Mouse (Mus musculus): ENCODE measurements around the gene Sprr4.
"Not testable (repeated sequence)": the region's sequence is repeated elsewhere in the genome, so short reads cannot be mapped to it uniquely, and the experiment has no call there.

Gene Sprr4

DNA sequence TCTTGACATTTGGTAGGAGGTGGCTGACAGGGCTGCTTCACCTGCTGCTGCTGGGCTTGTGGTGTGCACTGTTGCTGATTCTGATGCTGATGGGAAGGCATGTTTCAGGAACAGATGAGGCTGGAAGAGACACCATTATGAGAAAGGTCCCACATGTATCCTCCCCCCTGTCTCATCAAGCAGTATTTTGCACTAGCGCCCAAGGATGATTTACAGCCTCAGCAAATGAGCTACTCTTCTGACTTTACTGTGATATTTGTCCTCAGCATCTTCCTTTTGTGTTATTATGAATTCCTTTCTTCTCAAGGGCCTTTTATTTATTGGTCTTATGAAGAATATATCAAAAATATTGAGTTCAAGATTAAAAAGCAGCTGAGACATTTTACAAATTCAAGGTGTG, at the start of gene Sprr4:
Gene Sprr4, minus strand, starts transcription at position 101 of the 400 bp plus-strand sequence.
- DNase-seq (ENCODE audit: low read depth, low spot score) = no peak

DNA sequence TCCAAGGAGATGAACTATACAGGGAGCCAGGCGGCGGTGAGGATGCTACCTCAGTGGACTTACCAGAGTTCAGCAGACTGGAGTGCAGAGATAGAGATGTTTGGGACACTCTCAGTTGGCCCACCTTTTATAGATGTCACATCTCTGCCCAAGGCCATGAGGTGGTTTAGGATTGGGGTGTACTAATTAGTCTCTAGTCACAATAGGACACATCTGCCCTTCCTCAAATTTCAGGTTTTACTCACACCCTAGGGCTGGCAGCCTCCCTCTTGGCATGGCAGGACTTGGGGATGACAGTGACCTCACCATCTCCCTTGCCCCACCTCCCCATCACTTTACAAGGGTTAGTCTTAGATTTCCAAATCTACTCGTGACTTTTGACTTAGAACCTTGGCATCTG, 34.1 kb upstream of the Sprr4 start, which contains the start of gene 2310046K23Rik:
Gene 2310046K23Rik, minus strand, starts transcription at position 101 of the 400 bp plus-strand sequence.
- DNase-seq (ENCODE audit: low read depth, low spot score) = no peak

DNA sequence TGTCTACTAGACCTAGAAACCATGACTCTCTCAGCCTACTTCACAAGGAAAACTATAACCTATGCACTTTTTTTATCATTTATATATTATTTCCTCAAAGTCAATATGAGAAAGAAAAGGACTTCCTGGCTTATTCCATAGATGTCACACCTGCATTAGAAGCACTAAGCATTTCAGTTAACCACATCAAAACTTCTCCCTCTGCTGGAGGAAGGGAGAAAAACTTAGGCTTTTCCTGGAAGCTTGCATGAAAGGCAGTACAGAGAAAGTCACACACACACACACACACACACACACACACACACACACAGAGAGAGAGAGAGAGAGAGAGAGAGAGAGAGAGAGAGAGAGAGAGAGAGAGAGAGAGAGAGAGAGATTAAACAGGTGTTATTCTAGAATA, 12.0 kb upstream of the Sprr4 start:
- DNase-seq (ENCODE audit: low read depth, low spot score) = no peak

DNA sequence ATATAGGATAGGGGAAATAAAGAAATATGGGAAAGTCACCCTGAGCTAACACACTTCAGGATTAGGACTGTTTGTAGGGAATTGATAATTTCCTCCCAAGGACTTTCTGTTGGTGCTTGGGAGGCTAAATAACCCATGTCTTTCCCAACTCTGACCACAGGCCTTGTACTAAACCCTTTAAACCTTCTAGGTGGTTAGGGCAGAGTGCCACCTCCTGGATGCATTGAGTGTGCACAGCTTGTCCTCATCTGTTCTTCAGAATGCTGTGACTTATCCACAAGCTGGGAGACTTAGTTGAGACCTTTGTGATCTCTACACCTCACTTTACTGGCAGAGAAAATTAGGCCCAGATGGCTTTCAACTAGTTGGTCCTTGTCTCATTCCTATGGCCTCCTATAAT, 10.5 kb upstream of the Sprr4 start:
- DNase-seq (ENCODE audit: low read depth, low spot score) = no peak

DNA sequence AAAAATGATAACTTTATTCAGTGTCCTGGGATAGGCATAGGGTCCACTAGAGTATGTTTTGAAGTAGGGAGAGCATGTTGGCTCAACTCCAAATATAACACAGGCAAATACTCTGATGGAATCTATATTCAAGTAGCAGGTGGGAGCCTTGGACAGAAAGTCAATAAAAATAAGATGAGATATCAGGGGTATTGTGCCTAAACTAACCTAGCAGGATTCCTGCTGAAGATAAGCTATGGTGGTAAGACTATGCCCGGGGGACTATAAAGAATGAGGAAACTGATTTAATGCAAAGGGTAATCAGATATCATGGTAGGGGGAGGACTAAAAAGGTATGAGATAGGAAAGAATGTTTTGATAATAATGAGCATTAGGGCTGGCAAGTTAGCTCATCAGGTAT, 7.9 kb upstream of the Sprr4 start:
- DNase-seq (ENCODE audit: low read depth, low spot score) = no peak

DNA sequence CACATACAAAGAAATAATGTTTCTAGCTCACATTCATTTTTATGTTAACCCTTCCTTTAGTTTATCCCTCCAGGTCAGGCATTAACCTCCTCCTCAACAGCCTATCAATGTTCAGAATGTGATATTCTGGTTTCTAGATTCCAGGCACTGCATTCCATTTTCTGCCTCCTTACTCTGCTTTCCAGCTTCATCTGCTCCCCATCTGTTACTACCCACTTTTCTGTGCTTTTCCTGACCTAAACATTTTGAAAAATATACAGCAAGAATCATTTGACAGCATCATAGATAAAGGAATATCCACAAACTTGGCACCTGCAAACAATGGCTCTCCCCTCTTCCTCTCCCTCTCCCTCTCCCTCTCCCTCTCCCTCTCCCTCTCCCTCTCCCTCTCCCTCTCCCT, 3.2 kb upstream of the Sprr4 start:
- DNase-seq (ENCODE audit: low read depth, low spot score) = no peak

DNA sequence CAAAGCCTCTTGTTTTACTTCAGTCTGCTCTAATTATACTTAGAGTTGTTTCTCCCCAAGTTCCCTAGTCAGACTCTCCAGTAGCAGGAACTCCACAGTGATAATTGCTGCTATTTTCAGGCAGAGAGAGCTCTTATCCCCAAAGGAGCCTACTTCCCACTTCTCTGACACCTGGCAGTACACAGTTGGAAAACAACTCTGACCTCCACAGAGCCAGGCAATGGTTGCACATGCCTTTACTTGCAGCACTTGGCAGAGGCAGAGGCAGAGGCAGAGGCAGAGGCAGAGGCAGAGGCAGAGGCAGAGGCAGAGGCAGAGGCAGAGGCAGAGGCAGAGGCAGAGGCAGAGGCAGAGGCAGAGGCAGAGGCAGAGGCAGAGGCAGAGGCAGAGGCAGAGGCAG, 10.0 kb downstream of the Sprr4 start:
- DNase-seq (ENCODE audit: low read depth, low spot score) = not testable (repeated sequence)

DNA sequence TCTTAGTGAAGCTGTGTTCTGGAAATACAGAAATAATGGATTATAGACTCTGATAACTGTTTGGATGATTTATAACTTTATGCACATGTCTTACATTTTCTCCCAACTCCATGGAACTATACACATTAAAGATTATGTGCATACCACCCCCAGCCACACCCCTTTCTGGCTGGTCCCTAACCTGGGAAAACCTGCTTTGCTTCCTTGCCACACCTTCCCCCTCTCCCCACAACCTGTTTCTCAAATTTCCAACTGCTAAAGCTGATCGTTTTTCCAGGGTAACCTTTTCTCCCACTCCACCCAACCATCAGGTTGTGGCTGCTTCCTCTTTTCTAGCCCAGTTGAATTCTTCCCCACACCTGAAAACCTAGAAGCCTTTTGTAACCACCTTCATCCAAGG, 14.0 kb downstream of the Sprr4 start:
- DNase-seq (ENCODE audit: low read depth, low spot score) = no peak

DNA sequence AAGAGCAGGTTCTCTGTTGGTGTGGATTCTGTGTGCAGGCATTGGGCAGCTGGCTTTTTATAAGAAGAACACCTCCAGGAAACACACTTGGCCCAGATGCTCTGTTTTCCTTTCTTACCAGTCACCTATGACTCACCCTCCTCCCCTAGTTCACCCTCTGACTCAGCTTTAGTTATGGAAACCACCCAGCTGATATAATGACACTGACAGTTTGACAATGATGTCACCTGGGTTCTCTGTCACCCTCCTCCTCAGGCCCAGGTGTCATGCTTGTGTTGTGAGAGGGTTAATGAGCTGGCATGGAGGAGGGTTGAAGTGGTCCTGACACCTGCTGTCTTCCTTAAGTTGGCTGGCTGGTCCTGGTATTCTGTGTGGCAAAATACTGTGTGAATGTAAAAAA, 14.4 kb downstream of the Sprr4 start, which contains the start of gene Sprr1a:
Gene Sprr1a, minus strand, starts transcription at position 33 of the 400 bp plus-strand sequence.
- DNase-seq (ENCODE audit: low read depth, low spot score) = no peak

DNA sequence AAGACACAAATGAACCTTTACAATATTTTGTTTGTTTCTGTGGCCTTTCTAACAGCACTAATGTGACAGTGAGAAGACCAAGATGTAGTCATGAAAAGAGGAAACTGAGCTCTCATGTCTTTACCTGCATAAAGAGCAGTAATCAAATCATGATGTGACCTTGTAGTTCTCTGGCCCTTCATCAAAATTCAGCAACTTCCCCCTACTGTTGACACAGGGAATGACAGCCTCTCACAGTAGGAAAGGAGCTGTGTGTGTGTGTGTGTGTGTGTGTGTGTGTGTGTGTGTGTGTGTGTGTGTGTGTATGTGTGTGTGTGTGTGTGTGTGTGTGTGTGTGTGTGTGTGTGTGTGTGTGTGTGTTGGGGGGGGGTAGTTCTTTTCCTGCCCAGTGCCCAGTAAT, 19.0 kb downstream of the Sprr4 start:
- DNase-seq (ENCODE audit: low read depth, low spot score) = not testable (repeated sequence)

DNA sequence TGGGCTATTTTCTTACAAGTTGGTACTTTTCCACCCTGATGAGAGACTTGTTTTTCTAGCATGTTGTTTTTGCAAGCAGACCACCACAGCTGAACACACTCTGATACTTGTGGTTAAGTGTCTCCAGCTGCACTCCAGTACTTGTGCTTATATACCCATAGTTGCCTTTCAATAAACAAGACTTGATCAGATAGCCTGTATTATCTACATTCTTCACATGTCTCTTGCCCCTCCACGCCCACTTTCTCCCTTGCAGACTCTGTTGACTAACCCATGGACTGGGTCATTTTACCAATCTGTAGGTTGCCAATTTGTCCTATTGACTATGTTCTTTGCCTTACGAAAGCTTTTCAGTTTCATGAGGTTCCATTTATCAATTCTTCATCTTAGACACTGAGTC, 30.2 kb downstream of the Sprr4 start:
- DNase-seq (ENCODE audit: low read depth, low spot score) = no peak

DNA sequence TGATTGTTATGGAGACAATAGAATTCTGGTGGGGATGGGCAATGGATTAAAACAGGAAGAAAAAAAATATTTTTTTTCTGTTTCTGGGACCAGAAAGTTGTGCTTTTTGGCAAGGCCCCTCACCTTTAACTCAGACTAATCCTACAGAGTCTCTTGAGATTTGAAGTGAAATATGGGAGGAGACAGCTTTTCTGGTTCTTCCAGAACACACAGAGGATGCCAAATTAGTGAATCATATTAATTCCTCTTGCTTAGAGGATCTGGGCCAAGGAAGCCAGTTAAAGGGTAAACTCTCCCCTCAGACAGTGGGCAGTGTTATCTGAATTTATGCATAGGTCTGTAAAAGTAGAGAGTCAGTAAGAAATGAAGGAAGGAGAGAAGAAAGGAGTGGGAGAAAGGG, 32.9 kb downstream of the Sprr4 start:
- DNase-seq (ENCODE audit: low read depth, low spot score) = no peak

DNA sequence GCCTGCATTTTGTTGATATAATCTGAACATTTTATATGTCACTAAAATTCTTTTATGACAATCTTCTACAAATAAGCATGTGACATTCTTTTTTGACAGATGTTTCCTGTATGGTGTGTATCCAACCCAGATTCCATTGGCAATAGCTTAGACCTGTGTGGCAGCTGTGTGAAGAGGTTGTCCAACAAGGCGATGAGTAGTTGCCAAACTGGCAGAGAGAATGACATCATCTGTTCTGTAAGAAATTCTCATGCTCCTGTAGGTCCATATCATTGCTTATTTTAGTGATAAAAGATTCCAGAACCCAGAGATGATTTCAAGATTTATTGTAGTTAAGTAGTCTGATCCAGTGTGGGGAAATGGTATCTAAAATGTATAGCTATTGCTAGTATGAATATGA, 33.7 kb downstream of the Sprr4 start:
- DNase-seq (ENCODE audit: low read depth, low spot score) = no peak

DNA sequence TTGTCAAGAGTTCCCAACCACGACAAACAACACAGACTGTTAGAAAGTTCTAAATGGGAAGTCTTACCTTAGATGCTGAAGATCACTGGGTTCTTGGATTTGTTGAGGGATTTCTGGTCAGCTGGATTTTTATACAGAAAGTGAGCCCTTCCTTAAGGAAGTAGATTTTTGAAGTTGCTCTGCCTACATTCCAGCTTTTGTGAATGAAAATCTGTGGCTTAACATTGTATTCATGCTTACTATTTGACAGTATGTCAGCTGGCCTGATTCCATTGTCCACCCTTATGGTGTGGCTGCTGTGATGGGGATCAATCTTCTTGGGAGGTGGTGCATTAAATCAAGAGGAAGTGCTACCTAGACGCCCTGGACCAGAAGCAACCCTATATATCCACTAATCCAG, 41.7 kb downstream of the Sprr4 start, which contains the start of gene Sprr3:
Gene Sprr3, minus strand, starts transcription at position 101 of the 400 bp plus-strand sequence.
- DNase-seq (ENCODE audit: low read depth, low spot score) = no peak

DNA sequence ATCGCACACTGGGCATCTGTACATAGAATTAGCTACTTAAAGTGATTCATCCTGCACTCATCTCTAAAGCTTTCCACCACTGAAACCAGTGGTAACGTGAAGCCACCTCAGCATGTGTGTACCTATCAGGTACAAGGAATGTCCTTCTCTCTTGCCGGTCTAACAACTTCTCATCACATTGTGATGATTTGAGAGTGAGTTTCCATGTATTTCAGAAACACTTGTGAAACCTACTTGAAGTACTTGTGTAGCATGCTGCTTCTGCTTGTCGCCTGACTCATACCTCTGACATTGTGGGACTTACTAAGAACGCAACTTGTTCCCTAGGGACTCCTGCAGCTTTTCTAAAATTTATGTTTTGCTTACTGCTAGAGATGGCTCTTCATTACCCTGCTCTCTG, 45.1 kb downstream of the Sprr4 start:
- no peak for DNase-seq (ENCODE audit: low read depth, low spot score)
